Comparison of ENCODE assay signal across 10 mouse cellular contexts in the genomic region with DNA sequence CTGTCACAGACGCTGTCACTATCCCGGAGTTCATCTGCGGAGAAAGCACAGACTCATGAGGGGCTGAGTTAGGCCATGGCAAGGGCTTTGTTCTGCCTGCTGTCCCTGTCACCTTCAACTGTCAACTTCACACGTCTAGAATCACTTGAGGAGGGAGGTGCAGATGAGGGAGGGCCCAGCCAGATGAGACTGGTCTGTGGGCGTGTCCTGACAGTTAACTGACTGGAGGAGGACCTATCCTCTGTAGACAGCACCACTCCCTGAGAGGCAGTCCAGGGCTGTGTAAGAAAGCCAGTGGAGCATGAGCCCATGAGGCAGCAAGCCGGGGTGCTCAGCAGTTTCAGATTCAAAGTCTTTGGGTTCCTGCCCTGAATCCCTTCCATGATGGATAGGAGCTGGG.
DNase-seq lines count a peak whose midpoint lies in the region; ATAC-seq and TF ChIP-seq lines count a peak whose summit lies in the region.
"Had no signal": no experiment of that assay in that cellular context is flagged by ENCODE, and none has a peak within 500 bp of the region (broad histone marks: within the 10 kb centered on the region; RNA-seq: fewer than 3 reads in every experiment).

No protein-coding gene starts in this region.

- H3K36me3 ChIP-seq in liver, embryonic 15.5 days (replicated peaks), result peaks cover 42% of the 10 kb centered on the region

- H3K27me3 ChIP-seq in liver, embryonic 15.5 days, result no peaks in the 10 kb centered on the region
- H3K27me3 ChIP-seq: neural tube, embryonic 13.5 days had no signal

- H3K4me1 ChIP-seq in liver, embryonic 15.5 days (replicated peaks), result peaks cover 24% of the 10 kb centered on the region

- no peak overlapping the region for H3K9ac ChIP-seq in liver, embryonic 15.5 days
- H3K9ac ChIP-seq: neural tube, embryonic 13.5 days had no signal

- 45% methylated on average over 6 of the region's 6 CpGs for whole genome bisulfite sequencing in liver, embryonic 15.5 days (ENCODE audit: insufficient replicate concordance)

- DNase-seq in kidney, adult 11 months, result peak; percentile 37
- DNase-seq in kidney, postnatal 14 days, result no peak
- DNase-seq in brain, embryonic 14.5 days (ENCODE audit: low read depth), result peak; percentile 48
- peak; percentile 55 to 63 for DNase-seq in heart, adult 9 months (ENCODE audit: low spot score in 2 of 2)
- DNase-seq in spleen, adult 18-20 months, result no peak
- DNase-seq in adrenal gland, adult 2 months, result no peak
- DNase-seq in layer of hippocampus, postnatal 36 days, result no peak

- H3K9me3 ChIP-seq in liver, embryonic 15.5 days (replicated peaks), result no peaks in the 10 kb centered on the region
- H3K9me3 ChIP-seq: neural tube, embryonic 13.5 days had no signal

- H3K4me2 ChIP-seq in liver, embryonic 15.5 days, result peak overlapping the region; percentile 18; the same call in 1 of the 2 replicates
- H3K4me2 ChIP-seq: neural tube, embryonic 13.5 days had no signal

- no peak for TF ChIP-seq POLR2A in brain, embryonic 14.5 days (IDR thresholded peaks at IDR 0.05; ENCODE audit: borderline replicate concordance, extremely low read depth, insufficient read depth, insufficient read length, poor library complexity, severe bottlenecking)

- no peak overlapping the region for H3K4me3 ChIP-seq in liver, embryonic 15.5 days (replicated peaks)
- H3K4me3 ChIP-seq: neural tube, embryonic 13.5 days had no signal

- ATAC-seq in liver, embryonic 15.5 days (ENCODE audit: insufficient read depth), result peak; percentile 92
- ATAC-seq: inflammation-experienced regulatory T-cells, adult 6 months had no signal

- TF ChIP-seq CTCF in brain, embryonic 14.5 days (IDR thresholded peaks at IDR 0.05; ENCODE audit: borderline replicate concordance, extremely low read depth, insufficient read depth, insufficient read length), result no peak

- peak overlapping the region; percentile 53; the same call in 1 of the 2 replicates for H3K27ac ChIP-seq in liver, embryonic 15.5 days (replicated peaks)
- H3K27ac ChIP-seq: neural tube, embryonic 13.5 days had no signal

Comparison
In these comparisons a context has a peak if more than half of its experiments do, and no peak if none do; other contexts are left out.
1. DNase-seq: peak in kidney, adult 11 months (single experiment), brain, embryonic 14.5 days (single experiment) and heart, adult 9 months (2 of 2); none in kidney, postnatal 14 days (single experiment), spleen, adult 18-20 months (0 of 2), adrenal gland, adult 2 months (single experiment) and layer of hippocampus, postnatal 36 days (0 of 2).